Mouse (Mus musculus) cerebellum, adult 9-11 months (tissue): Measurements from ENCODE around the gene Megf8.

Experiments used
- DNase-seq: peaks from one replicate; pipeline ENCODE4 v3.0.0; 2022

The Megf8 gene

GRCm38 (mm10) chr7:25279861-25280791, 36.8 kb upstream of the Megf8 start:
- DNase-seq = peak; percentile 84

GRCm38 (mm10) chr7:25281166-25281733, 35.7 kb upstream of the Megf8 start:
- no peak for DNase-seq

- DNase-seq = peak; percentile 98
Observed at GRCm38 (mm10) chr7:25281734-25282601, 35.0 kb upstream of the Megf8 start.

- peak; percentile 83 for DNase-seq
Observed at GRCm38 (mm10) chr7:25282731-25283211, 34.2 kb upstream of the Megf8 start.

- no peak for DNase-seq
Observed at GRCm38 (mm10) chr7:25283637-25284036, 33.3 kb upstream of the Megf8 start.

GRCm38 (mm10) chr7:25284171-25284570, 32.8 kb upstream of the Megf8 start:
- DNase-seq = no peak

- DNase-seq = peak; percentile 75
Observed at GRCm38 (mm10) chr7:25284766-25285165, 32.2 kb upstream of the Megf8 start.

GRCm38 (mm10) chr7:25285511-25286238, 31.3 kb upstream of the Megf8 start:
- DNase-seq = no peak

GRCm38 (mm10) chr7:25286989-25287388, 30.0 kb upstream of the Megf8 start:
- no peak for DNase-seq

GRCm38 (mm10) chr7:25288011-25288410, 29.0 kb upstream of the Megf8 start:
- DNase-seq = no peak

- DNase-seq = no peak
Observed at GRCm38 (mm10) chr7:25288721-25289120, 28.2 kb upstream of the Megf8 start.

- no peak for DNase-seq
Observed at GRCm38 (mm10) chr7:25289925-25290324, 27.0 kb upstream of the Megf8 start.

GRCm38 (mm10) chr7:25290463-25290862, 26.5 kb upstream of the Megf8 start:
- DNase-seq = no peak

GRCm38 (mm10) chr7:25290911-25291310, 26.1 kb upstream of the Megf8 start:
- DNase-seq = no peak

GRCm38 (mm10) chr7:25292107-25292506, 24.9 kb upstream of the Megf8 start:
- peak; percentile 51 for DNase-seq

GRCm38 (mm10) chr7:25293191-25293739, 23.7 kb upstream of the Megf8 start:
- DNase-seq = peak; percentile 54

GRCm38 (mm10) chr7:25294495-25294894, 22.5 kb upstream of the Megf8 start:
- no peak for DNase-seq

- no peak for DNase-seq
Observed at GRCm38 (mm10) chr7:25294960-25295722, 21.8 kb upstream of the Megf8 start.

- DNase-seq = no peak
Observed at GRCm38 (mm10) chr7:25296945-25297453, 20.0 kb upstream of the Megf8 start.

GRCm38 (mm10) chr7:25297454-25298325, 19.3 kb upstream of the Megf8 start, which contains the start of gene Pafah1b3:
TSS of gene Pafah1b3 (minus strand) at chr7:25297986.
- DNase-seq = peak; percentile 95
